Mouse (Mus musculus) cerebellum, adult 11-12 months (tissue): ENCODE measurements around the gene Ogfr.

Source experiments
- DNase-seq: peaks from one replicate; pipeline ENCODE4 v3.0.0; 2022

The Ogfr gene

DNA sequence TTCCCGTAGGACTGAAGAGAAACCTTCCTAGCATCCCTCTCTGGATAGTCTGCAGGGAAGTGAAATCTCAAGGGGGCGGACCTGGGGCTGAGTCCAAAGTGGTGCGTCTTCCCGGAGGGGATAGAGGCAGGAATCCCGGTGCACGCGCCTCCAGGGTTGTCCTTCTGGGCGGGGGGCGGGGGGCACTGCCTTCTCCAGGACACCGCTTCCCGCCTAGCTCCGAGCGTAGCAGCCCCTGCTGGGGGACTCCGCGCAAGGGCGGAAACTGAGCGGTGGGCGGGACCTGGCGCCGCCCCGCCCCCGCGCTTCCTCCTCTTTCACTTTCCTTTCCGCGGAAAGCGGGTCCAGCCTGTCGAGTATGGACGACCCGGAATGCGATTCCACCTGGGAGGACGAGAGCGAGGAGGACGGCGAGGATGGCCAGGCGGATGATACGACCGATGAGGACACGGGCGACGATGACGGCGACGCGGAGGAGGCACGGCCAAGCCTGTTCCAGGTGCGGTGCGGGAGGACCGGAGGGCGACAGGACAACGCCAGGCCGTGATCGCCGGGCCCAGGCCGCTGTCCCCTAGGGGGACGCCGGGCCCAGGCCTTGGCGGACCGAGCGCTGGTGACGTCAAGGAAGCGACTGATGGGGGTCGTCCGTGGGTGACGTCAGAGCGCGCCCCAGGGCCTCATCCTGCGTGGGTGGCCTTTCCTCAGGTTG, at the start of gene Ogfr:
Gene Ogfr (plus strand): TSS at position 123 of the 709 bp plus-strand sequence.
- peak; percentile 77 for DNase-seq

DNA sequence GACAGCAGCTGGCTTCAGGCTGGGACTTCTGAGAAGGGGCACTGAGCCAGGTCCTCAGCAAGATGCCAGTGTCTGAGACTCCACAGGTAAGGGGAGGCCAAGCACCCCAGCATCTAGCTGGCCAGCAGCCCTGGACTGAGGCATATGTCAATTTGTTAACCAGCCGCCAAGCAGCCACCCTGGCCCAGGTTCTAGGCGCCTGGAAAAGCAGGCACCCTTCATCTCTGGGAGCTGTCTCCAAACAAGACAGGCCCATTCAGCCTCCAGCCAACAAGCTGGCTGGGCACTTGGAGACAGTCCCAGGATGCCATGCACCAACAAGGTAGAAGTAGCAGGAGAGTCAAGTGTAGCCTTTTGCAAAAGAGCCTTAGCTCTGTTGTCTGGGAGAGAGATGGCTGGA, 45.4 kb upstream of the Ogfr start:
- no peak for DNase-seq

DNA sequence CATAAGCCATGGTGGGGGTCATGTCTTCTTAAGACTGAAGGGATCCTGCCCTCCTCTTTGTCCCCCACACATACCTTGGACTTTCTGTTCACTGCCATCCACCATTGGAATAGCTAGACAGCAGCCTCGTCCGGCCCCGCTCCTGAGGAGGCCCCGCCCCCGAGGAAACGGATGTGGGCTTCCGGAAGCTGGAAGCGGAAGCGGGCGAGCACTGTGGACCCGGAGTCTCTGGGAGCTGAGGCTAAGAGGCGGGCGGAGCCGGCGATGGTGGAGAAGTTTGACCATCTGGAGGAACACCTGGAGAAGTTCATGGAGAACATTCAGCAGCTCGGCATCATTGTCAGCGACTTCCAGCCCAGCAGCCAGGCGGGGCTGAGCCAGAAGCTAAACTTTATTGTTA, 44.0 kb upstream of the Ogfr start:
- no peak for DNase-seq

DNA sequence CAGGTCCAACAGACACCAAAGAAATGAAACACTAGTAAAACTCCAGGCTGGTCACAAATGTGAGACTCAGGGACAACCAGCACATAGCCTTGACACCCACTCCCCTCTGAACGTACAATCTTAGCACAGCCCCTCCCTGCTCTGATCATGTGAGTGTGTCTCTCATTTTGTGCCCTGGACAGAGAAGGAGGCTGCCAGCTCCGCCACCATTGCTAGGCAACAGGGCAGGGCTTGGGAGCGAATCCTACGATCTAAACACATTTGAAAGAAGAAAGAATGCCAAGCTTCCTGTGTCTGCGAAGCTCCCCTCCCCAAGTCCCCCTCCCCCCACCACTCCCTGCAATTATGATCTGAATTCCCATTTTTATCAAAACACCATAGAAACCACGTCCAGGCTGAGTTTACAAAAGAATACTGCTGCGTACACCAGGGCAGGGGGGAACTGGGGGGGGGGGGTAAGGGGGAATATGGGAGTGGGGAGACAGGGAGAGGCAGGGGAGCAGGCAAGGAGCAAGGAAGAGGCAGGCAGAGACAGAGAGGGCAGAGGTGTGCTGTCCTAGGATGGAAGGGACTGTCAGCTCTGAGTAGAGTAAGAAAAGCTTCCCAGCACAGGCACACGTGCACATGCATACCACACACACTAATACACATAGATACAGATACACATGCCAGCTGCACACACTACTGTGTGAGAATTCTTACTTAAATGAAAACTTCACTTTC, 41.5 kb upstream of the Ogfr start:
- DNase-seq, result no peak

DNA sequence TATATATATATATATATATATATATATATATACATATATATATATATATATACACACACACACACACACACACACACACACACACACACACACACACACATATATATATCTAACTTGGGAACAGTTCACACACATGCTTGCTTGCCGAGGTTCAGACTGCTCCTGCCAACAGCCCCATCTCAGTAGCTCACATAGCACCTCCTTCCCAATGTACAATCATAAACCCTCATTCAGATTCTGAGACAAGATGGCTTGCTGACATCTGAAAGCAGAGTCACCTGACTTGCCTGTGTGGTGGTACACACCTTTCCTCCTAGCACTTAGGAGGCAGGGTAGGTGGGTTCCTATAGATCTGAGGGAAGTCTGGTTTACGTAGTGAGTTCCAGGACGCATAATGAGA, 36.7 kb upstream of the Ogfr start:
- DNase-seq, result no peak

DNA sequence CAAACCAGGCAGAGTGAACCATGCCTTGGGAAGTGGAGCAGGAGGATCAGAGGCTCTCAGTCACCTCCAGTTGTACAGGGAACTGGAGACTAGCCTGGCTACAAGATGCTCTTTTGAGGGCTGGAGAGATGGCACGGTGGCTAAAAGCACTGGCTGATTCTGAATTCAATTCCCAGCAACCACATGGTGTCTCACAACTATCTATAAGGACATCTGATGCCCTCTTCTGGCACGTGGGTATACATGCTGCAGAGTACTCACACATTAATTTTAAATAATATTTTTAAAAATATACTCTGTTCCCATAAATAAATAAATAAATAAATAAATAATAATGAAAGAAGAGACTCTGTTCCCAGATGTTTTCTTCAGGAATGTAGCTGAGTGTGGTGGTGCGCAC, 33.8 kb upstream of the Ogfr start:
- no peak for DNase-seq

DNA sequence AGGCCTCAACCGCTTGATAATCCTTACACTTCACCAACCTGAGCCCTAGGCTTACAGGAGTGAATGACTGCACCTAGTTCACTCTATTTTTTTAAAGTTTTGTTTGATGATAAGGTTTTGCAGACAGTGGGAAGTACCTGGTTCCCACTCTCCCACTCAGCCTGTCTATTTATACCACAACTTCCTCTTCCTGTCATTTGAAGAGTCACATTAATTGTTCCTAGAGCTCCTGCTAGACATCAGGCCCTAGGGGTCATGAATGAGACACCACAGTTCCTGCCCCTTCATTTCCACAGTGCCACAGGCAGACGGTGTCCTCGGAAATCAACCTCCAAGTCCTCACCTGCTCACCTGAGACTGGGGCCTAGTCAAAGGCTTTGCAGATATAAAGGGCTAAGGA, 32.6 kb upstream of the Ogfr start:
- no peak for DNase-seq

DNA sequence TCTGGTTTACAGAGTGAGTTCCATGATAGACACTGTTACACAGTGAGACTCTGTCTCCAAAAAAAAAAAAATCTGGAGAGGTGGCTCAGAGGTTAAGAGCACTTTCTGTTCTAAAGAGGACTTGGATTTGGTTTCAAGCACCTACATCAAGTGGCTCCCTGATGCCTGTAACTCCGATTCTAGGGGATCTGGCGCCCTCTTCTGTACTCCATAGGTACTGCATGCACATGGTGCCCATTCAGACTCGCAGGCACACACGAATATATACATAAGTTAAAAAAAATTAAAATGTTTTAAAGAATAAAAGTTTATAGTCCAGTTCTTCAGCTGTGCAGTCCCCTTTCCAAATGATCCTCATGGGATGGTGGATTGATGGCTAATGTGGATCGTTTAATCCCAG, 28.8 kb upstream of the Ogfr start:
- DNase-seq, result no peak

DNA sequence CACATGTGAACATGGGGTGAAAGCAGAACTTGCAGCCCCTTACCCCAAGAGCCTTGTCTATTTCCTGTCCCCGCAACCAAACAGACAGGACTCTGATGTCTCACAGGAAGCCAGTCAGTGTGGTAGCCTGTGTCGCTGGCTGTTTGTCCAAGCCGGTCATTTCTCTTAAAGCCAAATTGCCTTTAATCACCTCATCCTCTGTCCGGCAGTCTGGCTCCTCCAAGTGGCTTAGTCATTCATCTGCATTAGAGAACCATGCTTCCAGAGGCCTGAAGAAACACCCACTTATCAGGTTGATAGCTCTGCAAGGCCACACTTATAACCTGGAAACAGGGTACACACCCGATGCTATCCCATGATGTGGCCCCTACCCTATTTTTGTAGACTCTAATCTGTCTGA, 26.9 kb upstream of the Ogfr start:
- no peak for DNase-seq

DNA sequence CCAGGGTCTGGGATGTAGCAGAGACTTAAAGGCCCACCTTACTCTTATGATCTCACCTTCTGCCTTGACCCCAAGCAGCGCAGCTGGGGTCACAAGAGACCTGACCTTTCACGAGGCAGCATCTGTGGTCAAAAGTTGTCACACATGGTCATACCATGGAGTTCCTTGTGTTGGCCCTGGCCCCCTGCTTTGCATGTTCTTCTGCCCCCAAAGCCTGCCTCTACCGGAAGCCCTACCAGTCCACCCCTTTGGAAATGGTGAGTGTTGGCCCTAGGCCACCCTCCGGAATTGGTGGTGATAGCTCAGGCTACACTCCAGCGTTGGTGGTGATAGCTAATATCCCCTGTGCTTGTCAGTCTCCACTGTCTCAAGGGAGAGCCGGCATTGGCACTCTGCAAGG, 25.7 kb upstream of the Ogfr start:
- no peak for DNase-seq

DNA sequence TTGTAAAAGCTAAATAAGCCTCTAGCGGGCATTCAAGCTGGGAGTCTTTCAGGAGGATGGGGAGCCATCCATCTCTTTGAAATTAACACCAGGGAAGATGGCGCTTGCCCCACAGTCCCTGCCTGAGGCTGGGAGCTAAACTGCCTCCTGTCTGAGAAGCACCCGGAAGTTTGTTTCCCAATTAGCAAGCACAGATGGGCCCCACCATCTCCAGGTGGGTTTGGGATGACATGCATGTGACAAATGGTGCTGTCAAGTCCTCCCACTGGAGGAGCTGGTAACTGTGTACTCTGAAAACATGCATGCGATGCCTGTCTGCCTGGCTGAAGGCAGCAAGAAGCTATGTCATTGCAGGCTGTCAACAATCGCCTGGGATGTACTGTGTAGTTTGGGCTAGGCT, 25.2 kb upstream of the Ogfr start:
- DNase-seq, result no peak

DNA sequence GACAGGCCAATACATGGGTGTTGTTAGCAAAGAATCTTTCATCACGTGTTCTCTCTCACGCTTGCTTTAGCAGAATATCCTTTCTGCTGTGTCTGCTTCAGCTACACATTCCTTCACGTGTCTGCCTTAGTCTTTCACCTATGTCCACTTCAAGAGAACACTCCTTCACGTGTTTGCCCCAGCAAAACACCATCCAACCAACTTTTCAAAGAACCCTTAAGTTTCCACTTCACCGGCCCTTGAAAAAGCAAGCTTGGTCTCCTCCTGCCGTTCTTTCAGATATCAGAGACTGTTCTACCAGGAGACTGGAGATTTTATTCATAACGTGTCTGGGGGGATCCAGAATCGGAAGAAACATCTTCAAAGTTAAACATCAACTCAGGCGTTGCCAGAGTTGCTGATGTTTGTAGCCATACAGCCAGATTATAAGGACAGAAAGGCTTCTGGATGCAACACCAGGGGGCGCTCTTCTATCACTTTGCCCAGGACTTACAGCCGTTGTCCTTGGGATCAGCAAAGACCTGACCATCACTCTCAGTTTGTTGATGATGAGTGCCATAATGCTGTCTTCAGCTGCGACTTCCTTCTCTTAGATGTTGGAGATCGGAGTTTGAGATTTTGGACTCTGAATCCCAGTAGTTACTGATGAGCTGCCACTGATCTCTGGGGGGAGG, 22.7 kb upstream of the Ogfr start:
- peak; percentile 40 for DNase-seq

DNA sequence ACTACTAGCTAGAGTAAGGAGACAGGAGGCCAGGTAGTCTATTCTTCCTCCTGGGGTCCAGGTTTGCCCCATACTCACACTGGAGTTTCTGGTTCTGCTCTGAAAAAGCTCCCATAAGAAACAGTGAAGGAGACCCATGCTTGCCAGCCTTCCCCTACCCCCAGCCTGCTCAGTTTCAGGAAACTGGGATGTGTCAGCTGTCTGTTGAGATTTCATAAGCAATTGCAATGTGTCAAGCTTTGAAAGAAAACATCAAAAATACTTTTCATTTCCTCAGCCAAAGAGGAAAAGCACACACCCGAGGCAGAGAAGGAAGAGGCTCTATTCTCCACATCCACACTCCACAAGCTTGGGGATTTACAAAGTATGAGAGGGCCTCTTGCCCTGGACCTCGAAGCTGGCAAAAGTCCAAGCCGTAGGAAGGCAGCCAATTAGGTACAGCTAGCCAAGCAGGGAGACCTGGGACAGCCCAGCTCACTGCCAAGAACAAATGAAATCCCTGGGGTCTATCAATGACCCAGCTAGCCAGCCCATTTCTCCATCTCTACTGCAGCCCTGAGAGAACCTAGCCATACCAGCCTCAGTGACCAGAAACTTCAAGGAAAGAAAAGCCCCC, 19.9 kb upstream of the Ogfr start:
- DNase-seq, result no peak

DNA sequence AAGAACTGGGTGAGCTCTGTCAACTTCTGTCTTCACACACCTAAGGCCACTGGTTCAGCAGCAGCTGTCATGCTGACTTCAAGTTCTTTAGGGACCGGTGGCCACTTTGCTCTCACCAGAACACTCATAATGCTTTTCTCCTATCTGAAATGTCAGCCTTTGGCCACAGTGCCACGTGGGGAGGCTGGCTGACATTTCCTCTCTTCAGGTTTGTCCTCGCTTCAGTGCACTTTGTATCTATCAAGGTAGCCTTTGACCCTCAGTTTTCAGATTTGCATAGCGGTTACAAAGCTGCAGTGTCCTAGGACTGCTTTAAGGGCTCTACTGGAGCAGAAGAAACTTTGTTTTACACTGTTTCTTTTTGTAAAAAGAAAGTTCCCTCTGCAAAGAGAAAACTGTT, 12.6 kb upstream of the Ogfr start:
- no peak for DNase-seq

DNA sequence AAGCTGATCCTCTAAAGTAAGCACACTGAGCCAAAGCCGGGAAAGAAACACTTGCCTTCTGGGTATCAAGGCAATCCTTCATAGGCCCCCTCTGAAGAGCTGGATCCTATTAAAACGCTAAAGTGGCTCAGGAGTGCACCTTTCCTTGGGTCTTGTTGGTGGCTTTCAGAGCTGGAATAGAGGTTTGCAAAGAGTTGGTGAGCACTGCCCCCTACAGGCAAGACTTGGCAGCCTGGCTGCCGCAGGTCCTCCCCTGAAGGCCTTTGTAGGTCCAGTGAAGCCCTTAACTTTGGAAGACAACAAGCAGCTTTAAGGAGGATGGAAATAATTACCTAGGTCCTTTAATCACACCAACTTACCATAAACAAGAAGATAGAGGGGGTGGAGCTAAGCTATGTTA, 10.4 kb upstream of the Ogfr start:
- peak; percentile 41 for DNase-seq

DNA sequence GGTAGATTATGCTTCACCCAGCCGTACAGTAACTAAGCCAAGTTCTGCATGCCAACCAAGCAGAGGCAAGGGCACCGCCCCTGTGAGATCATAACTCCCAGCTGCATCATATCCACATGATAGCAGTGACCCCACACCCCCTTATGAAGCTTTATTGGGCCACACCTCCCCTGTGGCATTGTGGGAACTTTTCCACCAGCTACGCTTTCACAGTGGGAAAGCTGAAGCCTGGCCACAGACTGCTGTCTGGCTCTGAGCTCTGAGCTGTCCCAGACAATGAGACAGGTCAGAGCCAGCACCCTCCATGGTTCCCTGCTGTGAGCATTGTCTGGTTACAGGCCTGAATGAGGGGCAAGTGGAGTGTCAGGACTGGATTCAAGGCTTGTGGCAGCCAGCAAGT, 8.0 kb upstream of the Ogfr start, which contains the start of gene Mrgbp:
Gene Mrgbp (plus strand): TSS at position 303 of the 400 bp plus-strand sequence.
- DNase-seq, result no peak

DNA sequence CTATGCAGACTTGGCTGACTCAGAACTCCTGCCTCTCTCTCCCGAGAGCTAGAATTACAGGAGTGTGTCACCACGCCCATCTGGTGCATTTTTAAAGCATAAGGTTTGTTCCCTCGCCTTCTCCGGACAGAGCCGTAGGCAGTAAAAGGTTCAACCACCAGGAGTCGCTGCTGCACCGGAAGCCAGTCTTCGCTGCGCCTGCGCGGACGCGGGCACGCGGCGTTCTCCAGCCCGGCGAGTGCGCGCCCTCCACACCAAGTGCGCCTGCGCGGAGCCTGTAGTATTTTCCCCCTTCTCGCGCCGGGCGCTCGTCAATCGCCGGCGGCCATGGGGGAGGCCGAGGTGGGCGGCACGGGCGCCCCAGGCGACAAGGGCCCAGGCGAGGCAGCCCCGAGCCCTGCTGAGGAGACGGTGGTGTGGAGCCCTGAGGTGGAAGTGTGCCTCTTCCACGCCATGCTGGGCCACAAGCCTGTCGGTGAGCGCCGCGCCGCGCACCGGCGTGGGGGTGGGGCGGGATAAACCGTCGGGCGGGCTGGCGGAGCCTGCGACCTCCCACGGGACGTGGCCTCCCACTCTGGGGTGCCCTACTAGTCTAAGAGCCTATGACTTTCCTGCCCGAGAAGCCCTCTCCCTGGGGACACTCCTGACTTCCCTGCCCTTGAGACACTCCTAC, 6.4 kb upstream of the Ogfr start:
- peak; percentile 96 for DNase-seq

DNA sequence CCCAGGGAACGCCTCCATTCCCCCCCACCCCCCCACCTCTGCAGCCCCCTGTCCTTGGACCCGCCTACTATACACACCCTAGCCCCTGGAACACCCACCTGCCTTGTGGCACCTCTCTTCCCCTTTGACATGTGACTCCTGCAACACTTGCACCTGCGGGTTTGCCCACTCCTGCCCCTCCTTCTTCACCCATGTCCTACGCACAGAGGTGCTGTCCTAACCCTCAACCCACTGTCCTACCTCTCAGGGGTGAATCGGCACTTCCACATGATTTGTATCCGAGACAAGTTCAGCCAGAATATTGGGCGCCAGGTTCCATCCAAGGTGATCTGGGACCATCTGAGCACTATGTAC, 5.9 kb upstream of the Ogfr start:
- DNase-seq, result peak; percentile 58

DNA sequence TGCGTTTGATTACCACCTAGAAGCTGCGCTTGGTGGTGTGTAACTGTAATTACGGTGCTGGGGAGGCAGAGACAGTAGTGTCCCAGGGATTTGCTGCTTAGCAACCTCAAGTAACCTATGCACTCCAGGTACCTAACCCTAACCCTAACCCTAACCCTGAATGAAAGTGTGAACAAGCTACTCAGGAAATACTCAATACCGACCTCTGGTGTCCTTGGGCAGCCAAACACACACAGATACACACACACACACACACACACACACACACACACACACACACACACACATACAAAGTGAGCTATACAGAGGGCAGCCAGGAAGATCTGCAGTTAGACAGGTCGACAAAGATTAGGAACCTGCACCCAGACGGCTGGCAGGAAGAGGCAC, 316 bp upstream of the Ogfr start:
- no peak for DNase-seq

DNA sequence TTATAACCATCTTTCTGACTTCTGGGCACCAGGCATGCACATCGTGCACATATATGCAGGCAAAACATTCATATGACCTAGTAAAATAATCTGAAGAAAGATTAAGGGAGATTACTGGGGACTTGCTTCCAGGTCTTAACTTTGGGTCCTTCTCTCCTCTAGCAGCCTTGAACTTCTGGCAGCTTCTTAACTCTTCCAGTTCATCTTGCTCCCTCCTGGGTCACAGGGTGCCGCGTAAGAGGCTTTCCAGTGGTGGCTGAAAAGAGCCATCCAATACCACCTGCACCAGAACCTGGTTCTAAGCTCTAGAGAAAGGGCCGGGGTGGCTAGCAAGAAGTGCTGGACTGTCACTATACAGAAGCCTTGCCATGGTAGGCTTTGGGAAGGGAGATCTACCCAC, 8.4 kb downstream of the Ogfr start, which contains the start of gene Col9a3:
Gene Col9a3 (plus strand): TSS at position 301 of the 400 bp plus-strand sequence.
- DNase-seq, result no peak

DNA sequence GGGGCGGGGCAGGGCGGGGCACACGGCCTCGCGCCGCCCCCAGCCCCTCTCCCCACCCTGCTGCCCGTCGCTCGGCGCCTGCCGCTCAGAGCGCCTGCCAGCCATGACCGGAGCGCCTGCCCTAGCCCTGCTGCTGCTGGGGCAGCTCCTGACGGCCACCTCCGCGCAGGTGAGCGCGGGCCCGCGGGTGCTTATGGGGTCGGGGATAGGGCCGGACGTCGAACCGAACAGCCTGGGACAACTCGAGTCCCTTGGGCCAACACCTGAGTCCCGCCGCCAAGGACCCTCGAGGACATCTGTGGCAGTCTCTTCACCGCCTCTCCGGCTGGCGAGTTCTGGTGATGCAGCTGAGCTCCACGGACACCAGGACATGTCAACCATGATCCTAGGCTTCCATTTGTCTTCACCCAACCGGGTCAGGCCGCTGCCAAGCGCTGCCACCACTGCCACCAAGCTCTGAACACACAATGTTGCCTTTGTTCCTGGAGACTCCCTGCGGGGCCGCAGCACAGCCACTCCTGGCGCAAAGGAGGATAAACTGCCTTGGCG, 9.2 kb downstream of the Ogfr start:
- DNase-seq, result no peak

DNA sequence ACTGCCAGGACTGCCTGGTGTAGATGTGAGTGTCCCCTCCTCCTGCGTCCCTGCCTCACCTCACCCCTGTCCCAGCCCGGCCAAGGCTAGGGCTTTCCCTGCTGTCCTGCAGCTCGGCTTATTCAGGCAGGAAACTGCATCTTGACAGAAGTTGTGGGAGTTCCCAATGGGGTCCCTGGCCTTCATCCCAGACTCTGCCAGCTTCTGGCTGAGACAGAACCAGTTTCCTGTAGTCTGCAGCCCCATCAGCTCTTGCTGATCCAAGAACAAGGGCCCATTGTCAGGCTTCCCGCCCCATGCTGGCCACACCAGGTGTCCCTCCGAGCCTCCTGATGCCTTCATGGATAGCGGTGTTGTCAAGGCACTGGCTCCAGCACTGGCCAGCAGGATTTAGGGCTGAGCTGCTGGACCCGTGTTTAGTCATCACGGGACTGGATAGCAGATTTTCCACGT, 11.6 kb downstream of the Ogfr start:
- peak; percentile 84 for DNase-seq

DNA sequence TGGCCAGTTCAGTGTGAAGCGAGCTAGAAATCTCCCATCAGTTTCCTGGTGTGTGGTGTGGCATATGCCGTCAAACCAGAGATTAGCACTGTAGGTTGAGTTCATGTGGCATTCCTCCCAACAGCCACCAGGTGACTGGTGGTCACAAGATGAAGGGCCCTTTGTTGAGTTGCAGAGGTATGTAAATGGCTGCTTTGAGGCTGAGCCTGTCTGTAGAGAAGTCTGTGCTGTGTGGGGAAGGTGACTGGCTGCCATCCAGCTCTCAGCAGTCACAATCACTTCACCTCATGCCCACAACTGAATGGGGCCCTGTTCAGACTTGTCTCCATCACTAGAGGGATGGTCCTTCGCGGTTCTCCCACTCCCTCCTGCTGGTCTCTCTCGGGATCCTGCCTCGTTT, 15.7 kb downstream of the Ogfr start:
- DNase-seq, result no peak
